Mouse (Mus musculus) midbrain, embryonic 13.5 days (tissue): ENCODE results near the gene Olfr1189. TPM values are rescaled to one million over a fixed set of nuclear protein-coding genes. Genes with fewer than 3 reads are reported as not detected.
"Not testable (repeated sequence)": the region's sequence is repeated elsewhere in the genome, so short reads cannot be mapped to it uniquely, and the experiment has no call there.

ENCODE experiments used
- ATAC-seq: fragments of 200-750 bp; cut with Nextera tagmentation; 2 replicates; pipeline ENCODE4 v1.8.0; 2017; ENCODE audit warnings: mild to moderate bottlenecking, moderate TSS enrichment, moderate library complexity
- H3K27ac ChIP-seq: fragments of 300-500 bp; sonication (generic); 2 replicates; pipeline ENCODE4 v1.5.1; 2015; ENCODE audit warnings: inconsistent platforms, mild to moderate bottlenecking, moderate library complexity
- H3K27me3 ChIP-seq: fragments of 300-500 bp; sonication (generic); 2 replicates; pipeline ENCODE4 v1.6.1; 2015; ENCODE audit warnings: mild to moderate bottlenecking, inconsistent platforms
- H3K36me3 ChIP-seq: fragments of 300-500 bp; sonication (generic); 2 replicates; pipeline ENCODE4 v1.6.1; 2015; ENCODE audit warnings: mild to moderate bottlenecking, inconsistent platforms
- H3K4me1 ChIP-seq: fragments of 300-500 bp; sonication (generic); replicated peaks from 2 replicates; pipeline ENCODE4 v1.6.1; 2015; ENCODE audit warnings: inconsistent platforms
- H3K4me2 ChIP-seq: fragments of 300-500 bp; sonication (generic); replicated peaks from 2 replicates; pipeline ENCODE4 v1.6.1; 2015; ENCODE audit warnings: moderate library complexity, mild to moderate bottlenecking, inconsistent platforms
- H3K4me3 ChIP-seq: fragments of 300-500 bp; sonication (generic); replicated peaks from 2 replicates; pipeline ENCODE4 v1.5.1; 2015; ENCODE audit warnings: mild to moderate bottlenecking, inconsistent platforms
- H3K9ac ChIP-seq: fragments of 300-500 bp; sonication (generic); replicated peaks from 2 replicates; pipeline ENCODE4 v1.6.1; 2015; ENCODE audit warnings: mild to moderate bottlenecking, inconsistent platforms
- H3K9me3 ChIP-seq: fragments of 300-500 bp; sonication (generic); 2 replicates; pipeline ENCODE4 v1.6.1; 2016; ENCODE audit warnings: mild to moderate bottlenecking, inconsistent platforms
- WGBS: fragments of 180-500 bp; shearing (Covaris S2); methylation state at CpG from one replicate; pipeline ENCODE4 v1.1.7; 2015; 5-methylcytosine and 5-hydroxymethylcytosine counted together
- polyA plus RNA-seq: library from polyadenylated mRNA; unstranded; fragments of >200 nt; fragmentation: Nextera tagmentation; extraction: Ambion mirVana; gene quantifications from 2 replicates; pipeline ENCODE4 v1.2.1, GENCODE M21; 2015

Olfr1189 gene
- polyA plus RNA-seq, result not detected in 2 replicates

GRCm38 (mm10) chr2:88586154-88586553, at the start of gene Olfr1189:
Olfr1189 (plus strand) TSS chr2:88586454.
- no peaks in the 10 kb centered on the region for H3K4me1 ChIP-seq
- H3K27ac ChIP-seq, result no peak within 1 kb of the TSS
- no peaks in the 10 kb centered on the region for H3K27me3 ChIP-seq
- no peak within 1 kb of the TSS for H3K4me3 ChIP-seq
- H3K4me2 ChIP-seq, result no peak within 1 kb of the TSS
- H3K9me3 ChIP-seq, result no peaks in the 10 kb centered on the region
- H3K36me3 ChIP-seq, result no peaks in the 10 kb centered on the region
- ATAC-seq, result no peak
- H3K9ac ChIP-seq, result no peak within 1 kb of the TSS

GRCm38 (mm10) chr2:88556635-88557034, 29.6 kb upstream of the Olfr1189 start, which contains the start of gene Olfr1188:
Olfr1188 (plus strand) TSS chr2:88556935.
- Histone ChIP-seq H3K4me1 (no peaks in the 10 kb centered on the region), H3K9ac (no peak within 1 kb of the TSS), H3K36me3 (no peaks in the 10 kb centered on the region), H3K4me2 (no peak within 1 kb of the TSS), H3K27ac (no peak within 1 kb of the TSS), H3K27me3 (no peaks in the 10 kb centered on the region), H3K9me3 (no peaks in the 10 kb centered on the region), H3K4me3 (no peak within 1 kb of the TSS)
- no peak for ATAC-seq
- 87% methylated on average over 2 of the region's 2 CpGs for WGBS

- 88% methylated on average over 12 of the region's 12 CpGs for WGBS
- H3K4me1 ChIP-seq, H3K27me3 ChIP-seq, H3K9ac ChIP-seq, H3K4me2 ChIP-seq, H3K4me3 ChIP-seq, H3K36me3 ChIP-seq, H3K9me3 ChIP-seq, ATAC-seq, H3K27ac ChIP-seq: not testable (repeated sequence)
Measured at GRCm38 (mm10) chr2:88572696-88573095, 13.6 kb upstream of the Olfr1189 start.

- not testable (repeated sequence) for H3K27me3 ChIP-seq, H3K9ac ChIP-seq, ATAC-seq, H3K9me3 ChIP-seq, H3K4me2 ChIP-seq, H3K27ac ChIP-seq, H3K4me3 ChIP-seq, H3K4me1 ChIP-seq, H3K36me3 ChIP-seq
- 94% methylated on average over 1 of the region's 1 CpGs for WGBS
Measured at GRCm38 (mm10) chr2:88640242-88640641, 54.0 kb downstream of the Olfr1189 start, which contains the start of gene Olfr1191-ps1. Olfr1191-ps1 (plus strand) TSS chr2:88640542.

Other genes with a start within 250 kb of the Olfr1189 start
- gene Olfr1176, start 249.7 kb upstream of the Olfr1189 start, polyA plus RNA-seq, result not detected in 2 replicates
- not detected in 2 replicates for gene Olfr1177-ps, start 240.0 kb upstream of the Olfr1189 start, polyA plus RNA-seq
- gene Olfr1178, start 199.4 kb upstream of the Olfr1189 start, polyA plus RNA-seq, result not detected in 2 replicates
- not detected in 2 replicates for gene Olfr1179, start 180.0 kb upstream of the Olfr1189 start, polyA plus RNA-seq
- gene Olfr1180, start 167.3 kb upstream of the Olfr1189 start, polyA plus RNA-seq, result not detected in 2 replicates
- not detected in 2 replicates for gene Olfr1181, start 160.3 kb upstream of the Olfr1189 start, polyA plus RNA-seq
- not detected in 2 replicates for gene Gm13757, start 137.3 kb upstream of the Olfr1189 start, polyA plus RNA-seq
- gene Olfr1183, start 131.6 kb upstream of the Olfr1189 start, polyA plus RNA-seq, result not detected in 2 replicates
- gene Olfr1184, start 102.9 kb upstream of the Olfr1189 start, polyA plus RNA-seq, result not detected in 2 replicates
- not detected in 2 replicates for gene Olfr1185-ps1, start 93.1 kb upstream of the Olfr1189 start, polyA plus RNA-seq
- not detected in 2 replicates for gene Olfr1186, start 67.9 kb upstream of the Olfr1189 start, polyA plus RNA-seq
- not detected in 2 replicates for gene Olfr1188, start 29.5 kb upstream of the Olfr1189 start, polyA plus RNA-seq
- gene Olfr1191-ps1, start 54.1 kb downstream of the Olfr1189 start, polyA plus RNA-seq, result not detected in 2 replicates
- gene Olfr1192-ps1, start 62.1 kb downstream of the Olfr1189 start, polyA plus RNA-seq, result not detected in 2 replicates
- not detected in 2 replicates for gene Olfr1193, start 89.2 kb downstream of the Olfr1189 start, polyA plus RNA-seq
- gene Olfr1195, start 102.7 kb downstream of the Olfr1189 start, polyA plus RNA-seq, result not detected in 2 replicates
- gene Olfr1196, start 118.1 kb downstream of the Olfr1189 start, polyA plus RNA-seq, result 0.11 TPM in 1 of 2 replicates, not detected in the other
- gene Olfr1197, start 145.9 kb downstream of the Olfr1189 start, polyA plus RNA-seq, result not detected in 2 replicates
- not detected in 2 replicates for gene Olfr1198, start 164.9 kb downstream of the Olfr1189 start, polyA plus RNA-seq
- gene Olfr1199, start 174.0 kb downstream of the Olfr1189 start, polyA plus RNA-seq, result not detected in 2 replicates
- not detected in 2 replicates for gene Olfr1200, start 184.0 kb downstream of the Olfr1189 start, polyA plus RNA-seq
- gene Olfr1201, start 206.6 kb downstream of the Olfr1189 start, polyA plus RNA-seq, result not detected in 2 replicates
- not detected in 2 replicates for gene Olfr1202, start 228.0 kb downstream of the Olfr1189 start, polyA plus RNA-seq
- not detected in 2 replicates for gene Olfr1205, start 243.3 kb downstream of the Olfr1189 start, polyA plus RNA-seq